Mouse (Mus musculus) embryonic facial prominence, embryonic 11.5 days (tissue): Measurements from ENCODE around the gene Fpgs. TPM values are rescaled to one million over a fixed set of nuclear protein-coding genes. Genes with fewer than 3 reads are reported as not detected.

Experiments
- ATAC-seq: fragments of 200-750 bp; cut with Nextera tagmentation; replicated peaks from 2 replicates; pipeline ENCODE4 v1.8.0; 2017; ENCODE audit warnings: low read depth; ENCODE audit not compliant: insufficient number of reproducible peaks, low FRiP score, low TSS enrichment
- DNase-seq: peaks from one replicate; pipeline ENCODE4 v3.0.0-alpha.2; 2015; ENCODE audit warnings: low spot score
- H3K27ac ChIP-seq: fragments of 300-500 bp; sonication (generic); replicated peaks from 2 replicates; pipeline ENCODE4 v1.5.1; 2014; ENCODE audit warnings: mild to moderate bottlenecking, low read depth, low read length, control low read depth
- H3K27me3 ChIP-seq: fragments of 300-500 bp; sonication (generic); 2 replicates; pipeline ENCODE4 v1.6.1; 2014; ENCODE audit warnings: mild to moderate bottlenecking, low read length, moderate library complexity, mixed read lengths; ENCODE audit not compliant: control insufficient read depth, insufficient read depth
- H3K36me3 ChIP-seq: fragments of 300-500 bp; sonication (generic); replicated peaks from 2 replicates; pipeline ENCODE4 v1.6.1; 2014; ENCODE audit warnings: low read depth, mild to moderate bottlenecking, low read length, moderate library complexity, mixed read lengths; ENCODE audit not compliant: control insufficient read depth, insufficient read depth
- H3K4me1 ChIP-seq: fragments of 300-500 bp; sonication (generic); 2 replicates; pipeline ENCODE4 v1.6.1; 2014; ENCODE audit warnings: low read length, mixed read lengths; ENCODE audit not compliant: control insufficient read depth, insufficient read depth
- H3K4me2 ChIP-seq: fragments of 300-500 bp; sonication (generic); 2 replicates; pipeline ENCODE4 v1.6.1; 2014; ENCODE audit warnings: low read depth, mild to moderate bottlenecking, control low read depth, low read length, moderate library complexity
- H3K4me3 ChIP-seq: fragments of 300-500 bp; sonication (generic); 2 replicates; pipeline ENCODE4 v1.5.1; 2014; ENCODE audit warnings: low read depth, low read length, control low read depth
- H3K9ac ChIP-seq: fragments of 300-500 bp; sonication (generic); replicated peaks from 2 replicates; pipeline ENCODE4 v1.6.1; 2014; ENCODE audit warnings: mild to moderate bottlenecking, control low read depth, low read length
- H3K9me3 ChIP-seq: fragments of 300-500 bp; sonication (generic); replicated peaks from 2 replicates; pipeline ENCODE4 v1.6.1; 2016; ENCODE audit warnings: mild to moderate bottlenecking, low read length, inconsistent platforms, mixed read lengths; ENCODE audit not compliant: control insufficient read depth
- WGBS: fragments of 180-500 bp; shearing (Covaris S2); extraction: QIAGEN DNeasy Blood & Tissue Kit; methylation state at CpG from one replicate; pipeline ENCODE4 v1.1.7; 2014; 5-methylcytosine and 5-hydroxymethylcytosine counted together
- polyA plus RNA-seq: library from polyadenylated mRNA; unstranded; fragments of >200 nt; fragmentation: Nextera tagmentation; extraction: Ambion mirVana; gene quantifications from 2 replicates; pipeline ENCODE4 v1.2.1, GENCODE M21; 2014

The Fpgs gene
- polyA plus RNA-seq, 1 experiment from 2014 or later, result 15.6 TPM

DNA sequence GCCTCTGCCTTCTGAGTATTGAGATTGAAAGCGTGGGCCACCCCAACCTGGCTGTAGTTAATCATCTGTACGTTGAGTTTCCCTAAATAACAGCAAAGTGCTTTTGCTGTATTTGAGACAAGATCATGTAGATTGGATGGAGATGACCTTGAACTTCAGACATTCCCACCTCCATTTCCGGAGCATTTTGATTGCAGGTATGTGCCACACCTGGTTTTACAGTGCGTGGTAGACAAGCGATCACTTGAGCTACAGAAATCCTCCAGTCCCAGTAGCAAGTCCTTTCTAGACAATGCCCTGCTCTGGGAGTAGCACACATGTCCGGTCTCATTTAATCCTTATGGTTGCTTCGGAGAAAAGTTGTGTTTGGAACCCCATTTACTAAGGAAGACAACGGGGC lies 899 bp downstream of the Fpgs start:
- WGBS, result 93% methylated on average over 8 of the region's 8 CpGs
- H3K4me1 ChIP-seq, result no peaks in the 10 kb centered on the region
- no peak overlapping the region for H3K27ac ChIP-seq
- ATAC-seq (no peak), DNase-seq (no peak)
- no peak overlapping the region for H3K4me2 ChIP-seq
- peaks cover 5% of the 10 kb centered on the region for H3K36me3 ChIP-seq
- no peaks in the 10 kb centered on the region for H3K9me3 ChIP-seq
- no peak overlapping the region for H3K4me3 ChIP-seq
- no peaks in the 10 kb centered on the region for H3K27me3 ChIP-seq
- no peak overlapping the region for H3K9ac ChIP-seq

DNA sequence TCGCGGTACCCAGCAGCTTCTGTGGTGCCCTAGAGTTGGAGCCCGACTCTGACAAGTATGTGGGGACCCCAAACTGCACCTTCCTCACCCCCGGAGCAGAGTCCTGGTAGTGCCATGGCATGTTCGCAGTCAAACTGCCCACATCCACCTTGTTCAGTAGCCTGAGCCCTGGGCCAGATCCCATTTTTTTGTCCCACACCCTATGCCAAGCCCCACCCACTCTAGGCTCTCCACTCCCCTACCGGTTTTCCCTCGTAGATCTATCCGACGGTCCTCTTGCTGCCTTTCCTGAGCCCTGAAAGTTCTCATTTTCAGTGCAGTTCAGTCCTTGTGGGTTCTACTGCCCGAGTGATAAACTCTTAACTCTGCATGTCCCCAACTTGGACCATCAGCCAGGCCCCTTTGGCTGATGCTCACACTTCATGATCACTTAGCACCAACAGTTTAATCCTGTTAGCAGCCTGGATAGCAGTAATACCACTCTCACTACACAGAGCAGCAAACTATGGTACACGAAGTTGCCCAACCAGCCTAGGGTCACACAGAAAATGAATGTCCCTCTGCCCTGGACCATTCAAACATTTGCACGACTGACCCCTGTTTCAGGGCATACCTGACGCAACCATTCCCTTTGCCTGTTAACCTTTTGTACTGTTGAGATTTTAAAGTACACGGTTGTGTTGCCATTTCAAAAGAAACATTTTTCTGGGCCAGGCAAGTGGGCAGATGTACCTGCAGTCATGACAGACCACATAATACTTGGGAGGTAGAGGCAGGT lies 2.8 kb downstream of the Fpgs start:
- Histone ChIP-seq H3K4me2 (no peak overlapping the region), H3K27ac (no peak overlapping the region), H3K27me3 (no peaks in the 10 kb centered on the region), H3K36me3 (no peaks in the 10 kb centered on the region), H3K4me1 (no peaks in the 10 kb centered on the region), H3K9ac (no peak overlapping the region), H3K9me3 (no peaks in the 10 kb centered on the region), H3K4me3 (no peak overlapping the region)
- WGBS, result 88% methylated on average over 14 of the region's 14 CpGs
- ATAC-seq (no peak), DNase-seq (no peak)

GRCm38 (mm10) chr2:32699680-32700079 lies 4.3 kb downstream of the Fpgs start:
- WGBS, result 84% methylated on average over 6 of the region's 6 CpGs
- Histone ChIP-seq H3K4me2 (no peak overlapping the region), H3K9me3 (no peaks in the 10 kb centered on the region), H3K27ac (no peak overlapping the region), H3K4me3 (no peak overlapping the region), H3K9ac (no peak overlapping the region), H3K36me3 (no peaks in the 10 kb centered on the region), H3K27me3 (no peaks in the 10 kb centered on the region), H3K4me1 (no peaks in the 10 kb centered on the region)
- DNase-seq, result no peak
- no peak for ATAC-seq

DNA sequence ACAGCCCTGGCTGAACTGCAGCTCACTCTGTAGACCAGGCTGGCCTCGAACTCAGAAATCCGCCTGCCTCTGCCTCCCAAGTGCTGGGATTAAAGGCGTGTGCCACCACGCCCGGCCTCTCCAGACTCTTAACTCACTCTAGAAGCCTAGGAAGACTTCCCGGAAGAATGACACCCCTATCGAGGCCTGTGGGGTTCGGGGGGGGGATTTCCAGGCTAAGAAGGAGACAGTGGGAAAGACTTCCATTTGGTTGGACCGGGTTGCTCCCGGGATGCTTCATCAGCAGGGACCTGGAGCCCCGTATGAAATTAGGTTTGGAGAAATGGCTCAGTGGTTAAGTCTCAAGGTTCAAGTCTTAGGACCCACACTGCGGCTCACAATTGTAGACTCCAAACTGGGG lies 9.3 kb downstream of the Fpgs start:
- H3K4me3 ChIP-seq, result peak overlapping the region; percentile 68; the same call in 1 of the 2 replicates
- no peaks in the 10 kb centered on the region for H3K9me3 ChIP-seq
- ATAC-seq (no peak), DNase-seq (no peak)
- H3K27ac ChIP-seq, result no peak overlapping the region
- H3K9ac ChIP-seq, result no peak overlapping the region; the same call in 1 of the 2 replicates
- peak overlapping the region; percentile 54 for H3K4me2 ChIP-seq
- H3K27me3 ChIP-seq, result no peaks in the 10 kb centered on the region
- H3K4me1 ChIP-seq, result peaks cover 5% of the 10 kb centered on the region; the same call in 1 of the 2 replicates
- 86% methylated on average over 12 of the region's 12 CpGs for WGBS
- H3K36me3 ChIP-seq, result no peaks in the 10 kb centered on the region

DNA sequence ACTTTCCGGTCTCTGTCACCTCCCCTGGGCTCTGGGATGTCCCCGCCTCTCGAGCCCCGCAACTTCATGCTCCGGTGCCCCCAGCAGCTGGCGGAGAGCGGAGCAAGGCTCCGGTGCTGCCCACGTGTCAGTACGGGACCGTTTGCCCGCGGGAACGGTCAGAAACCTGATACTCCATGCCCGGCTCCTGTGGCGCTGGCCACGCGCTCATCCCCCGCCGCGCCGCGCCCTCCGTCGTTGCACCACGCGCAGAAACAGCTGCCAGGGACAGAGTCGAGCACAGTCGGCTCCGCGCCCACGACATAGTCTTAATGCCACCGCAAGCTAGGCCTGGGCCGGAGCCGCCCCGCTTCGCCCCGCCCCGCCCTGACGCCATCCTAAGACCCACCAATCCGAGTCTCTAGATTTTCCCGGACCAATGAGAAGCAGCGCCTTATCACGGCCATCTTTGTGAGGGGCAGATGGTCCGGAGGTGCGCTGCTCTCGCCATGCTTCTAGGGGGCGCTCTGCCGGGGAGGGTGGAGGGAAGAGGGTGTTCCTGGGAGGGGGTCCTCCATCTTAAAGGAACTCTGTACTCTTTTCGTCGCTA lies 10.0 kb downstream of the Fpgs start:
- DNase-seq, result peak; percentile 98
- WGBS, result under 1% methylated on average over 51 of the region's 51 CpGs
- peak overlapping the region; percentile 41; the same call in 1 of the 2 replicates for H3K27ac ChIP-seq

GRCm38 (mm10) chr2:32693282-32693681 lies 10.7 kb downstream of the Fpgs start:
- Histone ChIP-seq H3K27me3 (no peaks in the 10 kb centered on the region), H3K36me3 (no peaks in the 10 kb centered on the region), H3K4me2 (peak overlapping the region; percentile 91), H3K4me1 (peaks cover 5% of the 10 kb centered on the region; the same call in 1 of the 2 replicates), H3K27ac (no peak overlapping the region), H3K4me3 (peak overlapping the region; percentile 68), H3K9ac (peak overlapping the region; percentile 76), H3K9me3 (no peaks in the 10 kb centered on the region)
- WGBS, result 17% methylated on average over 7 of the region's 7 CpGs
- ATAC-seq (no peak), DNase-seq (no peak)

More for the DNA sequence above, 10.0 kb downstream of the Fpgs start:
- H3K4me3 ChIP-seq, result peak overlapping the region; percentile 68
- H3K9ac ChIP-seq, result peak overlapping the region; percentile 76
- H3K36me3 ChIP-seq, result no peaks in the 10 kb centered on the region
- peak; percentile 97 for ATAC-seq
- peaks cover 5% of the 10 kb centered on the region; the same call in 1 of the 2 replicates for H3K4me1 ChIP-seq
- no peaks in the 10 kb centered on the region for H3K27me3 ChIP-seq
- no peaks in the 10 kb centered on the region for H3K9me3 ChIP-seq
- peak overlapping the region; percentile 91 for H3K4me2 ChIP-seq

DNA sequence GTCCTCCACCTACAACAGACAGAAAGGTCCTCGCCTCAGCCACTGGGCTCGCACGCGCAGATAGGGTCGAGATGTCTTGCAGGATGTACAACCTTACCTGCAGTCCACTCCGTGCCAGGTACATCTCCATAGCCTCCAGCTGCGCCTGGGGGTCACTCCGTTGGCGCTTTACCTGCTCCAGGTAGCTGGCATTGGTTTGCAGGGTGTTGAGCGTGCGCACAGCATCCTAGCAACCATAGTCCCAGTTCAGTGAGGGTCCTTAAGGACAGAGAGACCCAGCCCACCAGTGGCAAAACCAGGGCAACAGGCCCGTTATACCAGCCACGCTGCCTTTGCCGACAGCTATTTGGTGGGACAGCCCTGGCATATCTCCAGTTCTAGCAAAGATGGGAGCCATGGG lies 11.4 kb downstream of the Fpgs start:
- no peak overlapping the region; the same call in 1 of the 2 replicates for H3K4me3 ChIP-seq

GRCm38 (mm10) chr2:32691041-32691440 lies 12.9 kb downstream of the Fpgs start:
- Histone ChIP-seq H3K9me3 (no peaks in the 10 kb centered on the region), H3K4me2 (no peak overlapping the region), H3K27ac (no peak overlapping the region), H3K4me3 (no peak overlapping the region), H3K4me1 (peaks cover 5% of the 10 kb centered on the region; the same call in 1 of the 2 replicates), H3K27me3 (no peaks in the 10 kb centered on the region), H3K36me3 (no peaks in the 10 kb centered on the region), H3K9ac (no peak overlapping the region)
- DNase-seq (no peak), ATAC-seq (no peak)
- WGBS, result 85% methylated on average over 11 of the region's 11 CpGs

More for the DNA sequence above, 11.4 kb downstream of the Fpgs start:
- H3K9me3 ChIP-seq, result no peaks in the 10 kb centered on the region
- ATAC-seq, result no peak
- peaks cover 5% of the 10 kb centered on the region; the same call in 1 of the 2 replicates for H3K4me1 ChIP-seq
- no peak for DNase-seq
- H3K27ac ChIP-seq, result no peak overlapping the region
- no peaks in the 10 kb centered on the region for H3K36me3 ChIP-seq
- H3K27me3 ChIP-seq, result no peaks in the 10 kb centered on the region
- 96% methylated on average over 14 of the region's 14 CpGs for WGBS
- H3K4me2 ChIP-seq, result no peak overlapping the region
- no peak overlapping the region for H3K9ac ChIP-seq
